Mouse (Mus musculus): ENCODE results near the gene Hsdl2.

Hsdl2 gene

GRCm38 (mm10) chr4:59628255-59628654 is 46.9 kb downstream of the Hsdl2 start:
- no peak for DNase-seq

DNA sequence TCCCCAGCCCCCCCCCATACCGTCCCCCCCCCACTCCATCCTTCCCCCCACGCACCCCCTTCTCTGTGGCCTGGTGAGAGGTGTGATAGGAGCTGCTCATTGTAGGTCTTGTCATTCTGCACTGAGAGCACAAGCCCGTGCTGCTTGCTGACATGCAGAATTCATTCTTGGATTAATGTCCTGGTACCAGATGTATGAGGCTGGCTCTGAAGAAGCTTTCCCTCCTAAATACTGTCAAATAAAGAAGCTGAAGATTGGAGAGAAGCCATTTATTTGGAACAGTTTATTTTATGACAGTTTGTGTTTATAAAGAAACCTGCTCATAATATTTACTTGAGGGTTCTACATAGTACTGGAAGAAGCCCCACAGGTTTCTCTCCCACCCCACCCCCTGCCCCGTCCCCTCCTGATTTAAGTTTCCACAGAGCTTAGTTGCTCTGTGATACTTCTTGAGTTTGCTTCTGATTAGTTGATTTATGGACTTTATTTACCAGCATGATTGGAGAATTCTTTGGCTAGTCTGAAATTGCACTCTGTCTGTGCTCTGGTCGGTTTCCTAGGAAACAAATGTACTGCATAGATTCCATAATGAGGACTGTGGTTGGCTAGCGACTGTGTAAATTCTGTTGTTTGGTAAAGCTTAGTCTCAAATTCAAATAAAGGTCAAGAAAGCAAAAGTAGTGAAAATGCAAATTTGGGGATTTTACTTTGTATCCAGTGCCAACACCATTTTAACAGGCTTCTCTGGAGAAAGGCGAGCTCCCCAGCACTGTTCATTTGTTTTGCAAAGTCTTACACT is 47.9 kb downstream of the Hsdl2 start:
- no peak for DNase-seq

GRCm38 (mm10) chr4:59630122-59630521 is 48.8 kb downstream of the Hsdl2 start:
- no peak for DNase-seq

DNA sequence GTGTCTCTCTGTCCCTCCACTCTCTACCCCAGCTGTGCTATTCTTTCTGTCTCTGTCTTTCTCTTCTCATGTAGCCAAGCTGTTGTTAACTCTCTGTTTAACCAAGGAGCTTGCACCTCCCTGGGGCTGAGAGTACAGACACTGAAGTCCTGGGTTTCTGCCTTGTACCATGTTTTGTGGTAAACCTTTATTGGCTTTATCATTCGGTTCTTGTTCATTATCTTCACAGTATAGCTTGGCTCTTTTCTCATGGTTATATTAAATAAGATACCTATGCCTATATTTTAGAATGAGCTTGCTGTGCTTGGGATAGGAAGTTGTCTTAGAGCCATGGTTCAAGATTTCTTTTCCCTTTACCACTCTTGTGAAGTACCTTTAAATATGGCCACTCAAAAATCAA is 53.2 kb downstream of the Hsdl2 start:
- DNase-seq: no peak

DNA sequence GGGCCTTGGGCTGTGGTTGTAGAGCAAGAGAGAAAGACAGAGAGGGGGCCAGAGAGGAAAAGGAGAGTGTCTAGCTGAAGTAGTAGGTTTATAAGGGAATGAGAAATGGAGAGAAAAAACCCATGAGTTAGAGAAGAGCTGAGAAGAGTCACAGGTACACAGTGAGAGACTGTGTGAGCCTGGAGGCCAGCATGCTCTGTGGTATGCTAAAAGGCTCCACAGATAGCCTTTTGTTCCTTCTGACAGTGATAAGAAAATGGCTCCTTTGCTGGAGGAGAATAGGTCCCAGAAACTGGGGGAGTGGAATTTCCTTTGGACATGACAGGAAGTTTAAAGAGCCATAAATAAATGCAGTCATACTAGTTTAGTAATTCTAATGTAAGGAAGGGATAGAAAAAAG is 57.8 kb downstream of the Hsdl2 start:
- no peak for DNase-seq

- no peak for DNase-seq
Observed at GRCm38 (mm10) chr4:59640720-59641119, 59.4 kb downstream of the Hsdl2 start.

DNA sequence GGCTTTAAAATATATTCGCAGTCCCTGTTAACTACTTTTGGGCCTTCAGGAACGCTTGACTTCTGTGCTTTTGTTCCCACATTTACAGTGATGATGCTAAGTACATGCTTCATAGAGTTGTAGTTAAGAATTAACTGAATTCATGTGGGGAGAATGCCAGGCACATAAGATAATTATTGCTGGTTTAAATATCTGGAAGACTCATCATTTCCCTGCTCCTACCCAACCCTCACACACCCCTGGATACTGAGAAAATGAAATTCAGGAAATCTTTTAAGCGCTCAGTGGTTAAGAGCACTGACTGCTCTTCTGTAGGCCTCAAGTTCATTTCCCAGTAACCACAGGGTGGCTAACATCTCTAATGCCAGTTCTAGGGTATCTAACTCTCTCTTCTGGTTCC is 60.7 kb downstream of the Hsdl2 start:
- no peak for DNase-seq

- DNase-seq: no peak
Observed at GRCm38 (mm10) chr4:59642657-59643056, 61.3 kb downstream of the Hsdl2 start.

GRCm38 (mm10) chr4:59644431-59644830 is 63.1 kb downstream of the Hsdl2 start:
- DNase-seq: no peak

DNA sequence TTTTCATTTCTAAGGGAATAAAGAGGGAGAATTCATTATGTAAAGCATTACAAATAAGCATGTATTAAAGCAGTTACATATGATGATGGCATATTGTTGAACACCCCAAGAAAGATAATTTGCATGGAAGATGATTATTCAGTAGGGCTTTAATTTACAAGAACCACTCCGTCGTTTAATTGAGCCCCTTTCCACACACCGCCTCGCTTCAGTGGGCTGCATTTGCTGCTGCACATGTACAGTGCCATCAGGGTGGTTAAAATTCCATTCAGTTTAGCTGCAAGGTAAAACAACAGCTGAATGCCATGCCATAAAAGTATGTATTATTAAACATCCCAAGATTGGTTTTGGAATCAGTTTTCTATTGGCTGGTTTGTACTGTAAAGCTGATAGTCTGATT is 63.6 kb downstream of the Hsdl2 start:
- no peak for DNase-seq

GRCm38 (mm10) chr4:59645610-59646009 is 64.2 kb downstream of the Hsdl2 start:
- no peak for DNase-seq

- no peak for DNase-seq
Observed at GRCm38 (mm10) chr4:59646020-59646696, 64.8 kb downstream of the Hsdl2 start.

DNA sequence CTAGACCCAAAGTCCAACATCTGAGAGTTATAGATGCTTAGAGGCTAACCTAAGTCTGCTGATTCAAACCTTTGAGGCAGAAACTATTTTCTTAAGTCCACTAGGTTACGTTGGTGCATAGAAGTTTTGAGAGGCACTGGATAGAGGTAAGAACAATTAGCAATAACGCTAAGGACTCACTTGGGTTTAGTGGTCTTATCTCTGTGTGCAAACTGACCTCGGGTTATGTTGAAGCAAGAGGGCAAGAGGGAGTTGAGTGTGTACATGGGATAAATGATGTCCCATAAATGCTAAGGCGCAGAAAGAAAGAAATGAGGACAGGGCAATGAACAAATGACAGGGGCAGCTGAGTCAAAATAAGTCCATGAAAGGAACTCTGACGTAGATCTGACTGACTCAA is 67.8 kb downstream of the Hsdl2 start:
- DNase-seq: no peak

- no peak for DNase-seq
Observed at GRCm38 (mm10) chr4:59652166-59652681, 70.9 kb downstream of the Hsdl2 start.

GRCm38 (mm10) chr4:59656061-59656642 is 74.8 kb downstream of the Hsdl2 start:
- DNase-seq: no peak

GRCm38 (mm10) chr4:59662163-59662562 is 80.8 kb downstream of the Hsdl2 start:
- DNase-seq: no peak

- DNase-seq: no peak
Observed at GRCm38 (mm10) chr4:59663451-59663850, 82.1 kb downstream of the Hsdl2 start.

GRCm38 (mm10) chr4:59666550-59667317 is 85.4 kb downstream of the Hsdl2 start:
- DNase-seq: no peak

GRCm38 (mm10) chr4:59668050-59668449 is 86.7 kb downstream of the Hsdl2 start:
- DNase-seq: no peak
